Mouse (Mus musculus) limb, embryonic 14.5 days (tissue): ENCODE measurements at regions not wholly inside any gene's neighbourhood (a gene's known extent, or its start where the extent isn't known, plus 50 kb on each side); places are given as distances from the start of the nearest gene placed in this dataset.

Source experiments
- ATAC-seq: fragments of 200-750 bp; cut with Nextera tagmentation; 2 replicates; pipeline ENCODE4 v1.8.0; 2017; ENCODE audit warnings: low read depth, moderate number of reproducible peaks, moderate TSS enrichment; ENCODE audit not compliant: low FRiP score
- DNase-seq: peaks from one replicate; pipeline ENCODE4 v3.0.0-alpha.2; 2015; ENCODE audit warnings: low spot score
- H3K27ac ChIP-seq: fragments of 300-500 bp; sonication (generic); replicated peaks from 2 replicates; pipeline ENCODE4 v1.5.1; 2014; ENCODE audit warnings: low read depth, mild to moderate bottlenecking, low read length, moderate library complexity, mixed read lengths
- H3K27me3 ChIP-seq: fragments of 300-500 bp; sonication (generic); 2 replicates; pipeline ENCODE4 v1.6.1; 2014; ENCODE audit warnings: low read length, mixed read lengths; ENCODE audit not compliant: control insufficient read depth, insufficient read depth
- H3K36me3 ChIP-seq: fragments of 300-500 bp; sonication (generic); 2 replicates; pipeline ENCODE4 v1.6.1; 2014; ENCODE audit warnings: mild to moderate bottlenecking, low read length, moderate library complexity, mixed read lengths; ENCODE audit not compliant: control insufficient read depth, insufficient read depth
- H3K4me1 ChIP-seq: fragments of 300-500 bp; sonication (generic); 2 replicates; pipeline ENCODE4 v1.6.1; 2014; ENCODE audit warnings: antibody characterized with exemption, low read length, mixed read lengths; ENCODE audit not compliant: control insufficient read depth, insufficient read depth
- H3K4me2 ChIP-seq: fragments of 300-500 bp; sonication (generic); replicated peaks from 2 replicates; pipeline ENCODE4 v1.6.1; 2014; ENCODE audit warnings: low read depth, mild to moderate bottlenecking, low read length, moderate library complexity; ENCODE audit not compliant: severe bottlenecking
- H3K4me3 ChIP-seq: fragments of 300-500 bp; sonication (generic); replicated peaks from 2 replicates; pipeline ENCODE4 v1.5.1; 2014; ENCODE audit warnings: low read length
- H3K9ac ChIP-seq: fragments of 300-500 bp; sonication (generic); 2 replicates; pipeline ENCODE4 v1.6.1; 2014; ENCODE audit warnings: mild to moderate bottlenecking, low read depth, low read length, moderate library complexity; ENCODE audit not compliant: severe bottlenecking
- H3K9me3 ChIP-seq: fragments of 300-500 bp; sonication (generic); 2 replicates; pipeline ENCODE4 v1.6.1; 2016; ENCODE audit warnings: low read length; ENCODE audit not compliant: control insufficient read depth
- POLR2A ChIP-seq: fragments of 200-500 bp; IDR thresholded peaks from 2 replicates; pipeline ENCODE4 v1.8.0; 2012; ENCODE audit warnings: inconsistent platforms, mild to moderate bottlenecking, moderate library complexity, borderline replicate concordance; ENCODE audit not compliant: insufficient read depth, insufficient read length; ENCODE audit errors: extremely low read depth
- WGBS: fragments of 180-500 bp; shearing (Covaris S2); extraction: QIAGEN DNeasy Blood & Tissue Kit; methylation state at CpG from one replicate; pipeline ENCODE4 v1.1.7; 2014; 5-methylcytosine and 5-hydroxymethylcytosine counted together

- WGBS: 55% methylated on average over 2 of the region's 2 CpGs
- ATAC-seq: no peak
- Histone ChIP-seq H3K27ac (no peak overlapping the region), H3K9ac (no peak overlapping the region), H3K4me3 (no peak overlapping the region), H3K9me3 (no peaks in the 10 kb centered on the region), H3K4me1 (no peaks in the 10 kb centered on the region), H3K36me3 (no peaks in the 10 kb centered on the region), H3K4me2 (no peak overlapping the region), H3K27me3 (no peaks in the 10 kb centered on the region)
- DNase-seq: no peak
- TF ChIP-seq POLR2A: no peak
Observed at GRCm38 (mm10) chr9:91561331-91561730, 195.7 kb upstream of the Zic1 start.

DNA sequence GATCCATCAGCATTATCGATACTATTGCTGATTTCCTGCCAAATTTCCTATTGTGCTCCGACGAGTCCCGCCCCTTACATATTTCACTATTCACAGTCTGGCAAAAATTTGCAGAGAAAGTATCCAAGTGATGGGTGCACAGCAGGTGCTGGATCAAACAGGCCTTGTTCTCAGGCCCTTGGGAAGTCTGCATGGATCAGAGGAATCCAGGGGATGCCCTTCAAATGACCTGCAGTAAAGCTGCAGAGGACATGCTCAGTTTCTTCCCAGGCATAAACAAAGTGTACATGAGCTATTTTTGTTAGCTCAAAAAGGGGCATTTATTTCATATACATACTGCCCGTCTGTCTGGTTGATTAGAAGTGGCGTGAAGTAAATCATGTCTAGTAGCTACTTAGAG is 194.2 kb upstream of the Zic1 start:
- no peaks in the 10 kb centered on the region for H3K36me3 ChIP-seq
- no peaks in the 10 kb centered on the region for H3K4me1 ChIP-seq
- TF ChIP-seq POLR2A: no peak
- no peak overlapping the region for H3K4me2 ChIP-seq
- no peaks in the 10 kb centered on the region for H3K27me3 ChIP-seq
- 78% methylated on average over 6 of the region's 6 CpGs for WGBS
- H3K9ac ChIP-seq: no peak overlapping the region
- no peak for DNase-seq
- no peaks in the 10 kb centered on the region for H3K9me3 ChIP-seq
- H3K27ac ChIP-seq: no peak overlapping the region
- ATAC-seq: peak; percentile 53; the same call in 1 of the 2 replicates
- H3K4me3 ChIP-seq: no peak overlapping the region

DNA sequence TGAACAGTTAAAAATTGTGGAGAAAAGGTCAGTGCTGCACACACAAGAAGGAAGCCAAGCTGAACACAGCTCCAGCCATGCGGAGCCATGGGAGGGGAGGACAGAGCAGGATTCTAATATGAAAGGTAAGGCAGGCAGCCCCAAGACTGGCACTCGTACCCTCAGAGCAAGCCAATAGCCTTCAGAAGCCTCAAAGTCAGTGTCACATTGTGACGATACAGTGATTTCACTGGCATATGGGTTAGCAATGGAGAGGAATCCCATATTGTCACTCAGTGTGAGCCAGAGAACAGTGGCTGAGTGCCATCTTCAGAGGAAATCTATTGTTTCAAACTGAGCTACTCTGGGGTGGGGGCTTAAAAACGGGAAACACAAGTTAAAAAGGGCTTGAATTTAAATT is 181.4 kb upstream of the Zic1 start:
- ATAC-seq (no peak), DNase-seq (no peak)
- Histone ChIP-seq H3K27ac (no peak overlapping the region), H3K9ac (no peak overlapping the region), H3K4me3 (no peak overlapping the region), H3K27me3 (no peaks in the 10 kb centered on the region), H3K4me2 (no peak overlapping the region), H3K36me3 (no peaks in the 10 kb centered on the region), H3K9me3 (no peaks in the 10 kb centered on the region), H3K4me1 (no peaks in the 10 kb centered on the region)
- no peak for TF ChIP-seq POLR2A
- 76% methylated on average over 4 of the region's 4 CpGs for WGBS

DNA sequence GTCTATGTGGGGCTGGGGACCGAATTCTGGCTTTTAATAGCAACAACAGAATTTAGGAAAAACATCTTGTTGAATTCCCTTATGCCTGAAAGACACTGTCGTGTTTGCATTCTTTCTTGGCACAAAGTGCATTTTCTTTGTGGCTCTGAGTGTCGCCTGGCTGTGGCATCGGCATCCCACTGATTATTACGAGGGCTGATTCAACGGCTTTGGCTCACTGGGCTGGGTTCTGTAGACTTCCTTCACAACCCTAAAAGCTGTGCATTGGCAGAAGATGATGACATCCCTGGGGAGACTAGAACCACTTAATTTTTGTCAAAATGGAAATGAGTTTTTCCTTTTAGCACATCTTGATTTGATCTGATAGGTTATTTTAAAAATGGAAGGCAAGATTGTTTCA is 179.8 kb upstream of the Zic1 start:
- no peak for DNase-seq
- Histone ChIP-seq H3K4me2 (no peak overlapping the region), H3K4me3 (no peak overlapping the region), H3K27me3 (no peaks in the 10 kb centered on the region), H3K9me3 (no peaks in the 10 kb centered on the region), H3K27ac (no peak overlapping the region), H3K9ac (no peak overlapping the region), H3K4me1 (no peaks in the 10 kb centered on the region), H3K36me3 (no peaks in the 10 kb centered on the region)
- no peak for TF ChIP-seq POLR2A
- no peak for ATAC-seq
- WGBS: 58% methylated on average over 6 of the region's 6 CpGs

DNA sequence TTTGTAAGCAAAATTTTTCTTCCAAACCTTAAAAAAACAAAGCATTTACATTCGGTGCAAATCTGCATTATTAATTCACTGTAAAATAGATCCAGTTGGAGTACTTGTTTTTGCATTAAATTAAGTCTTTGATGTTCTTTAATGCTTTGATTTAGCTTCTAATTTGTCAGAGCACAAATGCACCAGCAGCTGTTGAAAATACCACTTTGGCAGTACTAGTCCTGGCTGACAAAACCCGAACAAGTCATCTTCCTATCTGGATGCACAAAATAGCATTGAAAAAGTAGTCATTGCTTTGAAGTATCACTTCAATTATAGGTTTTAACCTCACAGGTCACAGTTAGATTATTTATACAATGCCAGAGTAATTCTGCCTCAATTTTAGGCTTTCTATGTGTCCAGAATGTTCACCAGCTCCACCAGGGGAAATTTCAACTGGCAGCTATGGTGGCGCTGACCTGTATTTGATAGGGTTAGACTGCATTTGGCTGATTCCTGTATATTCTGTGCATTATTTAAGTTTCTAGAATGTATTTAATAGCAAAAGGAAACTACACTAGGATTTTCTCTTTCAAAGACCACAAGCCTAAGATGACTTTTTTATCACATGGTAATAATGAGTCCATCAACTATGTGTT is 163.3 kb upstream of the Zic1 start:
- no peak overlapping the region for H3K4me3 ChIP-seq
- H3K9ac ChIP-seq: no peak overlapping the region
- H3K27me3 ChIP-seq: no peaks in the 10 kb centered on the region
- H3K4me1 ChIP-seq: no peaks in the 10 kb centered on the region
- no peak for TF ChIP-seq POLR2A
- ATAC-seq: no peak
- DNase-seq: no peak
- H3K4me2 ChIP-seq: no peak overlapping the region
- no peaks in the 10 kb centered on the region for H3K36me3 ChIP-seq
- H3K9me3 ChIP-seq: no peaks in the 10 kb centered on the region
- 74% methylated on average over 3 of the region's 3 CpGs for WGBS
- H3K27ac ChIP-seq: no peak overlapping the region

DNA sequence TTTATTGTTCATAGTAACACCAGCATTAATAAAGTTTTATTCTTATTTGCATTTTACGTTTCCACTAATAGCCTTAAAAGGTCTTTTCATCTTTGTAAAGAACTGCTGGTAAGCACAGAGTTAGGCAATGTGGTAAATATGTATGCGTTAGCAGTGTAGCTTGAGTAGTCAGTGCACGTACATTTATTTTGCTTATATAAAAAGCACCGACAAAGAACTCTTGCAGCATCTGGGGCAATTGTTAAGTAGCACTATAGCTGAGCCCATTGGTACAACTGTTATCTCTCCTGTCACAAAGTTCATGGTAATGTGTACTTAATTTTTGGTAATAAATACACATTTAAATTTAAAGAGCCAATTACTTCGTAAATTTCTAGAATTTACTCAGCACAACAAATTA is 162.8 kb upstream of the Zic1 start:
- DNase-seq: no peak
- TF ChIP-seq POLR2A: no peak
- Histone ChIP-seq H3K36me3 (no peaks in the 10 kb centered on the region), H3K4me3 (no peak overlapping the region), H3K27ac (no peak overlapping the region), H3K9ac (no peak overlapping the region), H3K4me2 (no peak overlapping the region), H3K4me1 (no peaks in the 10 kb centered on the region), H3K27me3 (no peaks in the 10 kb centered on the region), H3K9me3 (no peaks in the 10 kb centered on the region)
- WGBS: 59% methylated on average over 5 of the region's 5 CpGs
- ATAC-seq: no peak
